Mouse (Mus musculus) MEL (cell line): Measurements from ENCODE around the gene Zfc3h1.

Experiments used
- CTCF ChIP-seq, 3 experiments: IDR thresholded peaks in 2 of 3; conservative IDR thresholded peaks in 1 of 3; 2 replicates each; pipeline ENCODE4 v1.5.1; 2011 to 2012; ENCODE audit warnings: low read length in 3 of 3, low read depth in 2 of 3, mild to moderate bottlenecking in 2 of 3, improper control_type of control experiment in 1 of 3, inconsistent platforms in 1 of 3, mixed read lengths in 1 of 3, moderate library complexity in 1 of 3; ENCODE audit not compliant: control insufficient read depth in 1 of 3, insufficient read depth in 1 of 3, poor library complexity in 1 of 3, severe bottlenecking in 1 of 3
- E2F4 ChIP-seq: IDR thresholded peaks from 2 replicates; pipeline ENCODE4 v1.6.1; 2011; ENCODE audit warnings: low read depth, low read length, improper control_type of control experiment, borderline replicate concordance
- ETS1 ChIP-seq: IDR thresholded peaks from 2 replicates; pipeline ENCODE4 v1.6.1; 2012; ENCODE audit warnings: low read depth, mild to moderate bottlenecking, inconsistent platforms, low read length, improper control_type of control experiment, moderate library complexity
- HCFC1 ChIP-seq: IDR thresholded peaks from 2 replicates; pipeline ENCODE4 v1.6.1; 2012; ENCODE audit warnings: low read depth, mild to moderate bottlenecking, inconsistent platforms, low read length, improper control_type of control experiment, moderate library complexity
- MAFK ChIP-seq: IDR thresholded peaks from 2 replicates; pipeline ENCODE4 v1.6.1; 2011; ENCODE audit warnings: low read depth, mild to moderate bottlenecking, low read length, improper control_type of control experiment, borderline replicate concordance
- MAX ChIP-seq: IDR thresholded peaks from 2 replicates; pipeline ENCODE4 v1.6.1; 2011; ENCODE audit warnings: low read length, improper control_type of control experiment
- MAZ ChIP-seq: IDR thresholded peaks from 2 replicates; pipeline ENCODE4 v1.6.1; 2012; ENCODE audit warnings: low read depth, mild to moderate bottlenecking, inconsistent platforms, low read length, improper control_type of control experiment
- MEF2A ChIP-seq: IDR thresholded peaks from 2 replicates; pipeline ENCODE4 v1.6.1; 2014; ENCODE audit warnings: low read depth, mild to moderate bottlenecking, inconsistent platforms, low read length, improper control_type of control experiment; ENCODE audit not compliant: poor library complexity, insufficient replicate concordance, severe bottlenecking; ENCODE audit errors: extremely low read depth
- POLR2A ChIP-seq, 2 experiments: IDR thresholded peaks; 2 replicates each; pipeline ENCODE4 v1.6.1; 2011 to 2012; ENCODE audit warnings: low read length in 2 of 2, mild to moderate bottlenecking in 2 of 2, control low read depth in 1 of 2, improper control_type of control experiment in 1 of 2, low read depth in 1 of 2, moderate library complexity in 1 of 2; ENCODE audit not compliant: control insufficient read depth in 1 of 2, insufficient read depth in 1 of 2, poor library complexity in 1 of 2
- RAD21 ChIP-seq: IDR thresholded peaks from 2 replicates; pipeline ENCODE4 v1.6.1; 2011; ENCODE audit warnings: mild to moderate bottlenecking, low read depth, low read length, improper control_type of control experiment

GRCm38 (mm10) chr10:115361840-115362622 lies 22.7 kb upstream of the Zfc3h1 start, which contains the start of gene Tmem19:
- TF ChIP-seq MAX, result peak; percentile 93
- peak; percentile 73 to 98 for TF ChIP-seq POLR2A (IDR thresholded peaks at IDR 0.05; ENCODE audit: control insufficient read depth in 1 of 2, insufficient read depth in 1 of 2, low read depth in 1 of 2, low read length in 2 of 2, poor library complexity in 1 of 2)
- TF ChIP-seq CTCF (IDR thresholded peaks at IDR 0.05 in 2 of 3, conservative IDR thresholded peaks at IDR 0.05 in 1 of 3; ENCODE audit: control insufficient read depth in 1 of 3, insufficient read depth in 1 of 3, low read depth in 2 of 3, low read length in 3 of 3, poor library complexity in 1 of 3, severe bottlenecking in 1 of 3), result no peak
- no peak for TF ChIP-seq E2F4
- TF ChIP-seq MEF2A, result no peak
- TF ChIP-seq MAZ, result no peak; the same call in 1 of the 2 replicates
- TF ChIP-seq HCFC1, result peak; percentile 79
- no peak for TF ChIP-seq ETS1
- no peak for TF ChIP-seq MAFK
- no peak for TF ChIP-seq RAD21
